Mouse (Mus musculus) T-helper 17 cell (primary cell): ENCODE results near the gene Tmem129.

Experiments
- in situ Hi-C, 2 experiments: fragments of 300-600 bp; cut with MboI, MseI; formaldehyde crosslinking; loops; 1 replicate in 1 of 2; 2 replicates in 1 of 2; pipeline ENCODE4 v1.15.1; 2025; ENCODE audit warnings: high pct_unique_total_duplicates in 2 of 2

Tmem129 gene

GRCm38 (mm10) chr5:33688278-33689220, 30.3 kb upstream of the Tmem129 start:
- in situ Hi-C loops: loop anchor here in 1 of 2 experiments (5.0 kb wide), 1 partner anchor 44 kb away; no protein-coding TSS in a partner anchor

- in situ Hi-C loops: loop anchor here in 1 of 2 experiments (5.0 kb wide), 1 partner anchor 45 kb away; no protein-coding TSS in a partner anchor
Measured at GRCm38 (mm10) chr5:33687142-33687541, 28.9 kb upstream of the Tmem129 start.

GRCm38 (mm10) chr5:33684932-33685331, 26.7 kb upstream of the Tmem129 start:
- in situ Hi-C loops: loop anchor here in 1 of 2 experiments (5.0 kb wide), 1 partner anchor 47 kb away; no protein-coding TSS in a partner anchor

- in situ Hi-C loops: no loop called here
Measured at GRCm38 (mm10) chr5:33683897-33684652, 25.9 kb upstream of the Tmem129 start.

- in situ Hi-C loops: no loop called here
Measured at GRCm38 (mm10) chr5:33682963-33683362, 24.7 kb upstream of the Tmem129 start.

- in situ Hi-C loops: no loop called here
Measured at GRCm38 (mm10) chr5:33681611-33682388, 23.6 kb upstream of the Tmem129 start.

GRCm38 (mm10) chr5:33681044-33681443, 22.8 kb upstream of the Tmem129 start:
- in situ Hi-C loops: no loop called here

GRCm38 (mm10) chr5:33678244-33678643, 20.0 kb upstream of the Tmem129 start:
- in situ Hi-C loops: no loop called here

- in situ Hi-C loops: no loop called here
Measured at GRCm38 (mm10) chr5:33675964-33676363, 17.7 kb upstream of the Tmem129 start.

- in situ Hi-C loops: loop anchor here in 1 of 2 experiments (25.0 kb wide), 1 partner anchor 1537 kb away; the partner anchor contains the start of gene Fosl2
Measured at GRCm38 (mm10) chr5:33674439-33674838, 16.2 kb upstream of the Tmem129 start.

- in situ Hi-C loops: loop anchor here in 1 of 2 experiments (25.0 kb wide), 1 partner anchor 1534 kb away; the partner anchor contains the start of gene Fosl2
Measured at GRCm38 (mm10) chr5:33671659-33672058, 13.4 kb upstream of the Tmem129 start.

- in situ Hi-C loops: loop anchor here in 1 of 2 experiments (25.0 kb wide), 1 partner anchor 1531 kb away; the partner anchor contains the start of gene Fosl2
Measured at GRCm38 (mm10) chr5:33668223-33668622, 10.0 kb upstream of the Tmem129 start.

GRCm38 (mm10) chr5:33658664-33659050, 441 bp upstream of the Tmem129 start:
- in situ Hi-C loops: loop anchor here in 1 of 2 experiments (5.0 to 25.0 kb wide), 3 partner anchors 279 to 1521 kb away; partner anchors contain the start of genes Add1, Fosl2 and Nelfa

GRCm38 (mm10) chr5:33657251-33657786, 897 bp downstream of the Tmem129 start:
- in situ Hi-C loops: loop anchor here in 1 of 2 experiments (5.0 to 25.0 kb wide), 3 partner anchors 280 to 1520 kb away; partner anchors contain the start of genes Add1, Fosl2 and Nelfa

- in situ Hi-C loops: loop anchor here in 1 of 2 experiments (5.0 to 25.0 kb wide), 3 partner anchors 281 to 1519 kb away; partner anchors contain the start of genes Add1, Fosl2 and Nelfa
Measured at GRCm38 (mm10) chr5:33656739-33657138, 1.5 kb downstream of the Tmem129 start.

- in situ Hi-C loops: loop anchor here in 1 of 2 experiments (5.0 to 25.0 kb wide), 3 partner anchors 282 to 1518 kb away; partner anchors contain the start of genes Add1, Fosl2 and Nelfa
Measured at GRCm38 (mm10) chr5:33655251-33655840, 2.9 kb downstream of the Tmem129 start.

GRCm38 (mm10) chr5:33654424-33654823, 3.8 kb downstream of the Tmem129 start:
- in situ Hi-C loops: loop anchor here in 1 of 2 experiments (10.0 to 25.0 kb wide), 2 partner anchors 920 to 1517 kb away; partner anchors contain the start of genes Add1 and Fosl2

GRCm38 (mm10) chr5:33652783-33653173, 5.4 kb downstream of the Tmem129 start:
- in situ Hi-C loops: loop anchor here in 1 of 2 experiments (10.0 to 25.0 kb wide), 2 partner anchors 922 to 1515 kb away; partner anchors contain the start of genes Add1 and Fosl2
